Mouse (Mus musculus): ENCODE measurements around the gene Wif1. TPM values are rescaled to one million over a fixed set of nuclear protein-coding genes. Genes with fewer than 3 reads are reported as not detected.

Gene Wif1
- not detected for polyA plus RNA-seq (2017; shearing (Covaris generic))

DNA sequence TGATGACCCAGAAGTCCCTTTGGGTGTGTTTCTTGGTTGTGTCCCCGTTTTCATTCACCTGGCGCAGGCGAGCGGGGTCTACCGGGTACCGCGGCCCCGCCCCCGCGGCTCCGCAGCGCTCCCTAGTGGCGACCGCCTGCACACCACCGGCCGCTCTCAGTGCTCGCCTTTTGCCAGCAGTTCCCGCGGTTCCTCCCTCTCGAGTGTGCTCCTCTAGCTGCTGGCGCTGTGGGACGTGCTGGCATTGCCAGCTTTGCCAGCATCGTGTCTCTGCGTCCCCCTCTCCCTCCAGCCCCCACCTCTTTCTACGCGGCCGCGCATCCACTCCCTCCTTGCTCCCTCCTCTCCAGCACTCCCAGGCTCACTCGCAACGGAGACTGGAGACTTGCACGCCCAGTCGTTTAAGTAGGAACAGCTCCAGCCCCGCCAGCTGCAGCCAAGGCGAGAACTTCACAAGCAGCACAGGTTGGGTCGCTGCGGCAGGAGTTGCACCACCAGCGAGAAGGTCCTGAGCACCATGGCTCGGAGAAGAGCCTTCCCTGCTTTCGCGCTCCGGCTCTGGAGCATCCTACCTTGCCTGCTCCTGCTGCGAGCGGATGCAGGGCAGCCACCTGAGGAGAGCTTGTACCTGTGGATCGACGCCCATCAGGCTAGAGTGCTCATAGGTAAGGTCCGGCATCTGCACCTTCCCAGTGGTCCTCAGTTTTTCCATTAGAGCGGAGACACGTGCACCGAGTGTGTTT is at the start of gene Wif1:
Gene Wif1 (plus strand): TSS at position 135 of the 743 bp plus-strand sequence.

Other genes starting within 250 kb of the Wif1 start
- 0.26 TPM for gene Msrb3, start 134.9 kb upstream of the Wif1 start, polyA plus RNA-seq (2017; shearing (Covaris generic))
- 38.7 TPM for gene Lemd3, start 54.6 kb upstream of the Wif1 start, polyA plus RNA-seq (2017; shearing (Covaris generic))

Data from effector memory CD4-positive, alpha-beta T cell, adult 7 months (primary cell).